Mouse (Mus musculus) brain, embryonic 14.5 days (tissue): ENCODE measurements around the gene Olfr512. TPM values are rescaled to one million over a fixed set of nuclear protein-coding genes. Genes with fewer than 3 reads are reported as not detected.

ENCODE experiments used
- DNase-seq: peaks from one replicate; pipeline ENCODE4 v3.0.0-alpha.2; 2011; ENCODE audit warnings: low read depth
- CTCF ChIP-seq: fragments of 200-500 bp; IDR thresholded peaks from 2 replicates; pipeline ENCODE4 v1.5.1; 2012; ENCODE audit warnings: inconsistent platforms, mild to moderate bottlenecking, moderate library complexity, borderline replicate concordance; ENCODE audit not compliant: insufficient read depth, insufficient read length; ENCODE audit errors: extremely low read depth
- POLR2A ChIP-seq: fragments of 200-500 bp; IDR thresholded peaks from 2 replicates; pipeline ENCODE4 v1.6.1; 2012; ENCODE audit warnings: mild to moderate bottlenecking, inconsistent platforms, borderline replicate concordance; ENCODE audit not compliant: poor library complexity, insufficient read depth, insufficient read length, severe bottlenecking; ENCODE audit errors: extremely low read depth
- polyA plus RNA-seq: library from polyadenylated mRNA; depleted of rRNA; stranded (reverse); fragments of >200 nt; gene quantifications from 2 replicates; pipeline ENCODE4 v1.2.3, GENCODE M21; 2012; rRNA removed

The Olfr512 gene
- polyA plus RNA-seq, result not detected in 2 replicates

DNA sequence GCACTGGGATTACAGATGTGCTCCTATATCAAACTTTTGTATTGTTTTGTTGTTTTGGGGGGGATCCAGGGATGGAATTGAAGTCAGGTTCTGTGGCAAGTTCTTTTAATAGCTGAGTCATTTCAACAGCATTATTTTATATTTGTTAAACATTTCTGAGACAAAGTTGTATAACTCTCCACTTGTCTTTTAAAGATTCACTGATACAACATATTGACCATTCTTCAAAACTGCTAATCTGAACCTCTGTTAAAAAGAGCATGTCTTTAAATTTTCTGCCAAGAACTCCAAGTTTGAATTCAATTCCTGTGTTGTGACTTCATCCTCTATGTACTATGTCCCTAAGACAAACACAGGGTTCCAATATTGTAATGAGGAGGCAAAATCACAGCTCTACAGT, at the start of gene Olfr512:
Gene Olfr512 (plus strand): TSS at position 301 of the 400 bp plus-strand sequence.
- DNase-seq, result no peak
- no peak for TF ChIP-seq POLR2A
- no peak for TF ChIP-seq CTCF

DNA sequence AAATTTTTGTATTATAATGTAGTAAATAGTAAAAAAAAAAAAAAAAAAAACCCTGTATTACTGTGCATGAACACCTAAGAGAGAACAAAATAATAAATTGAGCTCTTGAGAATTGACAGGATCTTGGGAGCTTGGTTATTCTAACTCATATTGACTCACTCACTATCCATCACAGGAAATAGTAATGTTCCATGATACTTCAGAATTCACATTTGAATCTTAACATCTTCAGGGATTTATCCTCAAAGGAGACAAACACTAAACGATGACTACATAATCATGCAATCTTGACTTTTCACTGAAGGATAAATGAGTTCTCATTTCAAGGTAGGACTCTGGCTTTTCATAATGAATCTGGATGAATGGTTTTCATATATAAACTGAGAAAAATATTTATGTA, 47.0 kb upstream of the Olfr512 start, which contains the start of gene Olfr510:
Gene Olfr510 (plus strand): TSS at position 301 of the 400 bp plus-strand sequence.
- TF ChIP-seq CTCF (no peak), POLR2A (no peak)
- no peak for DNase-seq

DNA sequence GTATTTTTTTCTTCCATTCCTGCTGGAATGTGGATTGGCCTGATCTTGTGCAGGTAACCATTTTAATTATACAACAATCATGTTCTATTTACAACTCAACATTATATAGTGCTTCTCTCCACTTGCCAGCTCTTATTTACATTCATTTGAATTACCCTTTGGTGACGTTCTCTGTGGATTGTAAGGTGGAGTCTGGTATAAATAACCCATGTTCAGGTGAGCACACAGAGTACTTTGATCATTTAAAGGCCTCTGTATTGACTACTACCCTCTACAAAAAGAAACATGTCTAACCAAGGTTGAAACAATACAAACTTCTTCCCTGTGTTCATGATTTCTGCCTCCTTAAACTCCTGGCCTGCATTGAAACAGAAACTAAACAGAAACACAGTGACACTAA, 42.1 kb upstream of the Olfr512 start:
- no peak for DNase-seq
- TF ChIP-seq CTCF, result no peak
- no peak for TF ChIP-seq POLR2A

DNA sequence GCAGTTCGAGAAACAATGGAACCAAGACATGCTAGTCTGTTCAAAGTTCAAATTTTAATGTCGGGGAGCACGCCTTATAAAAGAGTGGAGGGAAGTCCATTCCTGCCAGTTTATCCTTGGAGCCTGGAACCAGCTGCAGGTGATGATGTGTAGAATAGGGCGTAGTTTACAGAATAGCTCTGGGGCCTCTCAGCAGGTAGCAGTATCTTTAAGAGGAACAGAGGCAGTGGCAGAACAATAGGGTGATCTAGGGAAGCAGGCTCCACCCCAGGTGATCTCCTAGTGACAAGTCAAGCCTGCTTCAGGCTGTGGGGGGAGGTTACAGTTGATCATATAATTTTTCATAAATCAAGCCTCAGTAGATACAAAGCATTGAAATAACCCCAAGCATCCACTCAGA, 34.2 kb upstream of the Olfr512 start:
- no peak for TF ChIP-seq CTCF
- no peak for TF ChIP-seq POLR2A
- no peak for DNase-seq

DNA sequence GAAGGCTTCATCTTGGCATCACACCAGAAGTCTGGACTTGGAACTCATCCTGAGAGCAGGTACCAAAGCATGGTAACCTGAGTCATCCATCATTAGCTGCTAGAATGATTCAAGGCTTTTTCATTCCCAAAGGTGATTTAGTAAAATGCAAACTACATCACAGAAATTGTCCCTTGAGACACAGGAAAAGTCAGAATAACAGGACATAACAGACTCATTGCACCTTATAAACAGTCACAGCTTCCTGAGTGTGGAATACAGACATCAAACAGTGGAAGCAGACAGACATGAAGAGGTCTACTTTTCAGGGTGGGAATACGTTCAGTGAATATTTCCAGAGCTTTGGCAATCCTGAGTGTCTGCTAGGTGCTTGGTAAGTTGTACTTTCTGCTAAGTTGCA, 37.6 kb downstream of the Olfr512 start, which contains the start of gene Olfr513:
Gene Olfr513 (plus strand): TSS at position 301 of the 400 bp plus-strand sequence.
- no peak for DNase-seq
- no peak for TF ChIP-seq POLR2A
- no peak for TF ChIP-seq CTCF

DNA sequence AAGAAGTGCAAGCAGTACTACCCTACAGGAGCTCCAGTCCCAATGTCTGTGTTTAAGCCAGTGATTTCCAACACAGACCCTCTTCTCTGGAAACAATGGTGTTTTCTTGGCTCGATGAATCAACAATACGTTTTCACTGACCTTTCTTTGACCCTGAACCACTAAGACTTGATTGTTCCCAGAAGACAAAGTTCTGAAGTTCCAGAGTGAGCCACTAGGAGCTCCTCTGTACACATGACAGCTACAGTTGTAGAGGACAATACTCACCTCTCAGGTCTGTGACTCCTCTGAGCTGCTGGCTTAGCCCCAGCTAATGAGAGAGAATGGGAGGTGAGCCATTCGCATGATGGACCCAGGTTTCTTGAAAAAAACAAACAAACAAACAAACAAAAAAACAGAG, 47.3 kb downstream of the Olfr512 start:
- DNase-seq, result no peak
- TF ChIP-seq CTCF, result no peak
- TF ChIP-seq POLR2A, result no peak

Other genes with a start within 250 kb of the Olfr512 start
- not detected in 2 replicates for gene Olfr498, start 248.0 kb upstream of the Olfr512 start, polyA plus RNA-seq
- not detected in 2 replicates for gene Olfr502, start 188.3 kb upstream of the Olfr512 start, polyA plus RNA-seq
- gene Olfr503, start 168.8 kb upstream of the Olfr512 start, polyA plus RNA-seq, result not detected in 2 replicates
- not detected in 2 replicates for gene Olfr504, start 147.5 kb upstream of the Olfr512 start, polyA plus RNA-seq
- gene Olfr506, start 102.5 kb upstream of the Olfr512 start, polyA plus RNA-seq, result 0.01 TPM in 1 of 2 replicates, not detected in the other
- gene Olfr507, start 91.5 kb upstream of the Olfr512 start, polyA plus RNA-seq, result not detected in 2 replicates
- gene Olfr508, start 83.3 kb upstream of the Olfr512 start, polyA plus RNA-seq, result not detected in 2 replicates
- not detected in 2 replicates for gene Olfr509, start 61.4 kb upstream of the Olfr512 start, polyA plus RNA-seq
- not detected in 2 replicates for gene Olfr510, start 46.9 kb upstream of the Olfr512 start, polyA plus RNA-seq
- not detected in 2 replicates for gene Olfr513, start 37.7 kb downstream of the Olfr512 start, polyA plus RNA-seq
- not detected in 2 replicates for gene Olfr514, start 112.7 kb downstream of the Olfr512 start, polyA plus RNA-seq
- gene Olfr516, start 137.2 kb downstream of the Olfr512 start, polyA plus RNA-seq, result not detected in 2 replicates
- gene Olfr517, start 159.1 kb downstream of the Olfr512 start, polyA plus RNA-seq, result not detected in 2 replicates
- gene Olfr518, start 171.7 kb downstream of the Olfr512 start, polyA plus RNA-seq, result not detected in 2 replicates
- not detected in 2 replicates for gene Olfr519, start 181.1 kb downstream of the Olfr512 start, polyA plus RNA-seq
- not detected in 2 replicates for gene Nlrp10, start 216.9 kb downstream of the Olfr512 start, polyA plus RNA-seq
- gene Eif3f, start 221.1 kb downstream of the Olfr512 start, polyA plus RNA-seq, result 91.2 and 150 TPM in 2 replicates
- 109 and 143 TPM in 2 replicates for gene Tub, start 237.0 kb downstream of the Olfr512 start, polyA plus RNA-seq